Mouse (Mus musculus): ENCODE measurements around the gene Gria4.
"Not testable (repeated sequence)": the region's sequence is repeated elsewhere in the genome, so short reads cannot be mapped to it uniquely, and the experiment has no call there.

Gria4 gene

DNA sequence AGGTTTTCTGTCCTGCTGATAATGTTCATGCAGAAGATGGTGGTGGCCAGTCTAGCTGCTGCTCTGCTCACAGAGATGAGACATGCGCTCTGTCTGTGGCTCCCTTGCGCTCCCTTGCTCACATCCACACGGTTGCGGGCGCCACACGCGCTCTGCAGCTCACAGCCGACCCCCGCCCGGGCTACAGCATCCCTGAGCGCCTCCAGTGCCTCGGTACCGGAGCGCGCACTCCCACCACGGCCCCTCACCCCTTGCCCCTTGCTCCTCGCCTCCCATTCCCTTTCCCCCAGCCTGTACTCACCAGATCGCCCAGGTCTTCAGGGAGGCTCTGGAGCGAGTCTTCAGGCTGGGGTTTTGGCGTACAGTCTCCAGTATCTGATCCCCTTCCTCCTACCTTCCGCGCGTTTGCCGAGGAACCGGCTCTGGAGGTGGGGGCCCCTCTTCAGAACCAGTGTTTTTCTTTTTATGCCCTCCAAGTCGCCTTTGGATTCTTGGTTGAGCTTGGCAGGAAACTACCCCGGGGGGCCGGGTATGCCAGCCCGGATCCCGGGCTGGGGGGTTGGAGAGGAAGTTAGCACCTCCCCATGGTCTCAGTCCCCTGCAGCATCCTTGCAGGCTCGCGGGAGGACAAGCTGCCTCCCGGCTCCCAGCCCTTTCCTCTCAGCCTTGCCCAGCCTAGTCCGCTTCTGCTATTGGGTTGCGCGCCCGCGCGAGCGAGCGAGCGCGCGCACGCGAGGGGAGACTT lies at the start of gene Gria4:
Gene Gria4 (minus strand): TSS at position 691 of the 745 bp plus-strand sequence.
- DNase-seq (ENCODE audit: low spot score): no peak

DNA sequence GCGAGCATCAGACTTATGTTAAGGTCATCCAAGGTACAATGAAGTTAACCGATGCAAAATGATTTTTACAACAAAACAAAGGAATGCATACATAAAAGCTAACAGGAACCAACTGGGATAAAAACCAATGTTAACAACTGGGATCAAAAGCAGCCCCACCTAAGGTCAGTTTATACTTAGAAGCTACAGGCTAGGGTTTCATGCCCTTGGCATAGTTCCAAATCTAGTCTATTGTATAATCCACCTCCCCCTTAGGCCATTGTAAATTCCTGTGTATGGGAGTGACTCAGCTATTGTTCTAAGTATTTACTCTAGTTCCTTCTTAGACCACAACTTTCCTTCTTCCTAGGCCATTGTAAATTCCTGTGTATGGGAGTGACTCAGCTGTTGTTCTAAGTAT lies 14.9 kb upstream of the Gria4 start:
- not testable (repeated sequence) for DNase-seq (ENCODE audit: low spot score)

DNA sequence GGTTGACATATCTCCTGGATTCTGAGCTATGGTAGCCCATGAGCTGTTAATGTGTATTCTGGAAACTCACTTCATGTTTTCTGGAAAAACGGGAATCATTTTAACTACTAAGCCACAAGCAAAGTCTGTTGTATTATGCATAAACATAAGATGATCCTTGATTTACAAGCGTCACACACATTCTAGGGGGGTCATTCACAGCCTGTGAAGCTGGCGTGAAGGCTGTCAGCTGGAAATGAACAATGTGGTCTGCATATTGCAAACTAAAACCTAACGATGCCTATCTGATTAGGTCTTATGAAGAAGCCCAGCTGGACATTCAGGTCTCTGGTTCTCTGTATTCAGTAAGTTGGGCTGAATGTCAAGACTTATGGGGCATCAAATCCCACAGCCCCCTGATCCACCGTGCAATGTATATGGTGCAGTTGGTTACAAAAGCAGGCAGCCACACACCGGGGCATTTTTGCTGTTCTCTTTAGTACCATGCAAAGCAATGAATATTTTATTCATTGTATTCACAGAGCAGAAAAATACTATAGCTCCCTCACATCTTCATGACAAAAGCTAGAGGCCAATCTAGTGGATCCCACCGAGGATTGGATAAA lies 7.2 kb upstream of the Gria4 start:
- no peak for DNase-seq (ENCODE audit: low spot score)

DNA sequence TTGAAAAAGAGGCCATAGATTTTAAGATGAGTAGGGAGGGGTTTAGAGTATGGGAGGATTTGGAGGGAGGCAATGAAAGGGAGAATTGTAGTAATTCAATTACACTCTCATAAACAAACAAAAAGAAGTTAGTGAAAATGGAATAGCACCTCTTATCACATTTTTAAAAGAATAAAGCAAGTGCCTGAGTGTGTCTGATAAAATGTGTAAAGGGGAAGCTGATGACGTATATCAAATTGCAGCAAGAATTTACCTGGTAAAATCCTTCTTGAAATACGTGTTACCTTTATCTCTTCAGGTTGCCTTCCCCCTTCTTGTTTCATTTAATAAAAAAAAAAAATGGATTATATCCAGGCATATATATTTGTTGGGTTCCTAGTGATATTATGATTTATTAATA lies 1.4 kb upstream of the Gria4 start:
- DNase-seq (ENCODE audit: low spot score): no peak

DNA sequence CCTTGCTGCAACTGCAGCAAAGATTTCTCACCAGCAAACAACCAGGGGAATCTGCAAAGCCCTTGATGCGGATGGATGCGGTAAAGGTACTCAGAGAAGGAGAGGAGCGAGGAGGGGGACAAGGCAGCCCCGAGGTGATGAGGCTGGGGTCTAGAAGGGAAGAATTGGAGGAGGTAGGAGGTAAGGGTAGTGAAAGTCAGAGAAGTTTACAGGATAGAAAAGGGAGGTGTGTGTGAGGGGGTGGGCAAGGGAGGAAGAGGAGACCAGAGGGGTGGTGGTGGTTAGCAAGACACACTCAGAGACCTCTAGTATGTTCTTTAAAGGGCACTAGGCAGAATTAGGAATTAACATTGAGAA lies 233 bp upstream of the Gria4 start:
- DNase-seq (ENCODE audit: low spot score): no peak

DNA sequence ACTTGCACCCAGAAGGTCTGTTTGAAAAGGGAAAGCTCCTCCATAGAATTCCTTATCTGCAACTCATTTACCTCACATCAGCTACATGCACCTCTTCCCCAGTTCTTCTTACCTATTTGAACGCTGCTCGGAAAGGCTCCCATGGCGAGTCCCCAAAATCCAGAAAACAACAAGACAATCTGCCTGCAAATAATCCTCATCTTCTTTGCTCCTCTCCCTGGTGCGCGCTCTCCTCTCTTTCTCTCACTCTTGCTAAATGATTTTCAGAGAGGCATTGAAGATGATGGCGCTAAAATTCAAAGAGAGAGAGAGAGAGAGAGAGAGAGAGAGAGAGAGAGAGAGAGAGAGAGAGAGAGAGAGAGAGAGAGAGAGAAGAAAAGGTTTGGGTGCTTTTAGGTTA lies 959 bp downstream of the Gria4 start:
- DNase-seq (ENCODE audit: low spot score): no peak

DNA sequence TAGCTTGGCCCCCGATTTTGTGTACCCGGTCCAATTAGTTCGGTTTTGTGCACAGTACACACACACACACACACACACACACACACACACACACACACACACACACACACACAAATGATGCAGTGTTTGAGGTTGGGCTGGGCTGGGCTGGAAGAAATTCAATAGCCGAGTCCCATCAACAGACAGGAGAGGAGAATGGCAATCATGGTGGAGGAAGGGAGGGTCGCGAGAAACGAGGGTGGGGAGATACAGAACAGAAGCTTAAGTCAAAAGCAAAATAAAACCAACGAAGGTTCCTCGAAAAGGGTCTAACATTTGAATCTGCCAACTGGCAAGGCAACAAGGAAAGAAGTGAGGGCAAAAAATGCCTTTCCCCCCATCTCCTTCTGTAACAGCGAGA lies 1.6 kb downstream of the Gria4 start:
- no peak for DNase-seq (ENCODE audit: low spot score)

DNA sequence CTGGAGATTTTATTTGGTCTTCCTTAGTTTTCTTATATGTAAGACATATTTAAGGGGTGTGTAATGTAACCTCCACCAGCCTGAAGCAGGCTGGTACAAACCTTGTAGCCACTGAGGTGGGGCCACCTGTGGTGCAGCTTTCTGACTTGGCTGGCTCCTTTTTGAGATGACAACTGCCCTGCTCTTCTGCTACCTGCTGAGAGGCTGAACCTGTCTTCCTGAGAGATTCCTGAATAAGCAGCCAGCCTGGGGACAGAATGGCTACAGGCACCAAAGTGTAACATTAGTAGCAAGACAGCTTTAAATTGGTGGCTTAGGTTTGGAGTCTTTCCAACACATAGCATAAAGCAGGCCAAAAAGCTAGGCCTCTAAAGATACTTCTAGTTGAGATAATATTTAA lies 46.6 kb downstream of the Gria4 start:
- DNase-seq (ENCODE audit: low spot score): not testable (repeated sequence)

DNA sequence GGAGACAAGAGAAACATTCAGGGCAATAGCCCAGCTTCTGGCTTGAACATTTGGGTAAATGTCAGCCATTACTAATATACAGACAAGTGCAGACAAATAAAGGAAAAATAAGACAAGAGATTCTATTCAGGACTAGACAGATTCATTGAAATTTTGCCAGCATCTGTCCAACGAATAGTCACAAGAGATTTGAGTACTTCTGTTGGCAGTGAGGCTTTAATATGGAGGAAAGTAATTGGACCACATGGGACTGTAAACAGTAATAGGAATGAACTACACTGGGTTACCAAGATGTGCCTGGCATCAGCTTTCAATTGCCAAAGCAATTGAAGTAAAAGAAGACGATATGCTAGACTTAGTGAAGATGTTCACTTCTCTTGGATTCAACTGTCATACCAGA lies 81.9 kb downstream of the Gria4 start:
- no peak for DNase-seq (ENCODE audit: low spot score)

DNA sequence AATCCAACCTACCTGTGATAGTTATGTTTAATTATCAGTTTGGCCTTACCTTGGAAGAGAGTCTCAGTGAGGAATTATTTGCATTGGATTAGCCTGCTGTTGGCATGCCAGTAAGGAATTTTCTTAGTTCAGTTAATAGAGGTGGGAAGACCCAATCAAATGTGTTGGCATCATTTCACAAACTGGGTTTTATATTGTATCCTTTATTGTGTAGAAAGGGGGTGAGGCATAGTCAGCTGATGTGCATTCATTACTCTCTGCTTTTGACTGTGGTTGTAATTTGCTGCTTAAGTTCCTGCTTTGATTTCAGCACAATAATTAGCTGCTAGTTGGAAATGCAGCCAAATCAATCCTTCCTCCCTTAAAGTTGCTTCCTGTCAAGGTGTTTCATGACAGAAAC lies 83.7 kb downstream of the Gria4 start:
- DNase-seq (ENCODE audit: low spot score): no peak

DNA sequence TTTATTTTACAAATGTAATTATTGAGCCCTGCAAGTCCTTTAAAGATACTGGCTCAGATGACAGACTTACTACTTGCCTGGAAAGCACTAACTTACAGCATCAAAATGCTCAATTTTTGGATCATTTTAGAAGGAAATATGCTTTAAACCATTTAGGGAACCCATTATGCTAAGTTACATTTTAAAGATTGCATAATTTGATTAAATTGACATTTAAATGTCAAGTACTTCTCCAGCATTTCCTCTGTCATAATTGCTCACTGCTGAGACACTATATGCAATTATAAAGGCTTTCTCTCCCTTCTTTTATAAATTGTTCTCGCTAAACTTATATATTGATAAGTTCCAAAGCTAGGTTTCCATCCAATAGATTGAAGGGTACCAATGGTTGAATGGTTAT lies 108.9 kb downstream of the Gria4 start:
- no peak for DNase-seq (ENCODE audit: low spot score)

DNA sequence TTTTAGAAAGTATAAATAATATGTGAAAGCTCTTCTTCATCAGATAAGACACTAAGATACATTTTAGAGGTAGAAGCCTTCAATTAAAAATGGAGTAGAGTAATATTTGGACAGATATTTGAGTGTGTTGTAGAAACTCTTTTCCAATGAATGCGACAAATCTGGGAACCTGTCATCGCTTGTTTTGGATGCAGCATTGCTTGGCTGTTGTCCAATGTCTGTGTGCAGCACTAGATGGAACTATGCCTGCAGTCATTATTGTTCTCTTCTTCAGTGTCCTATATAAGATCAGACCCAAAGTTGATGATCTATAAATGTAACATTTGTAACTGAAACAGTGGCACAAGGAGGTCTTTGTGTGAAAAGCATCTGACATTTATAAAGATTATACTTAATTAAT lies 115.8 kb downstream of the Gria4 start:
- DNase-seq (ENCODE audit: low spot score): no peak

DNA sequence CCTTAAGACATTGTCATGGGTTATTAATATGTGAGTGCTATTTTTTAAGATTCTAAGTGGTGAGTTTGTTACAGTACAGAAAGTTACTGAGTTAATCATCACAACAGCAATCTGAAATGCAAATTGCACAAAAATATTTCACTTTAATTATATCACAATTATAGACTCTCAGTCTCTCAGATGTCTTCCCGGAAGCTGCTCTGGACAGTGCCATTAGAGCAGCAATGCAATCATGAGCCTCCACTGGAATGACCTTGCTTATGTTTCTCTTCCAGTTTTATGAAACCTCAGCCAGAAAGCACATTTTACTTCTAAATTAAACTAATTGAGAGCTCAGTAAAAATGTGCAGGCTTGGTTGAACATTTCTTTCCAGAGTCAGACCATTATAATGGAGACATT lies 116.9 kb downstream of the Gria4 start:
- no peak for DNase-seq (ENCODE audit: low spot score)

DNA sequence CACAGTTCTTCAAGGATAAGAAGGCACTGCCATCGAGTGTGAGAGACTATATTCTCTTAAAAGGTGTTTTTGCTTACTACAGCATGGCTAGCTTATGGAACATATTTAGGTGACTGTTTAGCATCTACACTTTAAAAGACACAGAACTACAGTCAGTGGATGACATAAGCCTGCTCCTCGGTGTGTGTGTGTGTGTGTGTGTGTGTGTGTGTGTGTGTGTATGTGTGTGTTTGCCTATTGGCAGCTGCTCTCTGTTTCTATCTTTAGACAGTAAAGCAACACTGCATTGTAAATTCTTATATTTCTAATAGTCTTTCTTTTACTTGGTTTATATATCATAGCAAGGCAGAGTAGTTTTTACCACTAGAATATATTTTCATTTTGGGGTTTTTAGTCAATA lies 130.3 kb downstream of the Gria4 start:
- DNase-seq (ENCODE audit: low spot score): no peak

DNA sequence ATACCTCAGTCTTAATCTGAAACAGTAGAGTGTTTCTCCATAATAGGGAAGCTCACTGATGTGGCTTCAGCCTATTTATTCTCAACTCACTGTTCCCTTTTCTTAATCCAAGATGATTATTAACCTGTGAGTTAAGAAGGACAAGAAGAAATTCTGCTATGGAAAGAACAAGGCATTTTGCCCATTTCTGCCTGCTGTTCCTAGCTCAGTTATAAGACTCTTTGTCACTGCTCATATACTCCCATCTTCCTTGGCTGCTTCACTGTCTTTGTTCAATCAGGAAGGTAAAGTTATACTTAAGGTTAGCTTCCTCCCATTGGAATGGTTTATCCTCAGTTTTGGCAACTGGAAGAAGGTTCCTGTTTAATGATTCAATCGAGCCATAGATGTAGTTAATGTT lies 133.6 kb downstream of the Gria4 start:
- no peak for DNase-seq (ENCODE audit: low spot score)

DNA sequence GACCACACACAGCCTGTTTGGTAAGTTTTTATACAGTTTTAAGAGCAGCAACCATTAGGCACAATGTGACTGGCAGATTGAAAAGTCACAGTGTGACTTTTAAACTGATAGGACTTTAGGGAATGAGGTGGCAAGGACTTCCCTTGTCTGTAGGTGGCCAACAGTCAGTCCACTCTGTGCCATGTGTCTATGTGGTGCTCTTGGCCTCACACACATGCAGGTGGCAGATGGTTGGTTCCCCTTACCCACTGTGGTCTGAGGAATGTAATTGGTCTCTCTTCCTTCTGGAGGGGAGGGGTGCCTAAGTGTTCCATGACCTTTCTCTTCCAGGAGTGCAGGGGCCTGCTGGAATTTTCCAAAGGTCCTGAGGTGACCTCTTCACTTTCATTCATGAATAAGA lies 137.1 kb downstream of the Gria4 start:
- no peak for DNase-seq (ENCODE audit: low spot score)

DNA sequence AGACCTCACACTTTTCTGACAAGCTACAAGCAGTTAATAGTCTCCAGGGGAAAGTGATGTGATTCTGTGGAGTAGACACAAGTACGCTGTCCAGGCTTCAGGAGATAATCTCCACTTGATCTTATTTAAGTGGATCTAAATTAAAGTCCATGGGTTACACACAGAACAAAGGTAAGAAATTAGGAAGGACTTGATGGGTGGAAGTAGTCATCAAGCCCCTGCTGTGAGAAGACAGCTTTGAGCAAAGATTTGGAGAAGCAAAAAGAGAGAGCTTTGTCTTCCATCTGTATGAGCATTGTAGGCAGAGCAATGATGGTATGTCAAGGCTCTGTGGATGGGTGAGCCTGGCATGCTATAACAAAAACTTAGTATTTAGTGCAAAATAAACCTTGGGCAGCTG lies 141.7 kb downstream of the Gria4 start:
- DNase-seq (ENCODE audit: low spot score): no peak

DNA sequence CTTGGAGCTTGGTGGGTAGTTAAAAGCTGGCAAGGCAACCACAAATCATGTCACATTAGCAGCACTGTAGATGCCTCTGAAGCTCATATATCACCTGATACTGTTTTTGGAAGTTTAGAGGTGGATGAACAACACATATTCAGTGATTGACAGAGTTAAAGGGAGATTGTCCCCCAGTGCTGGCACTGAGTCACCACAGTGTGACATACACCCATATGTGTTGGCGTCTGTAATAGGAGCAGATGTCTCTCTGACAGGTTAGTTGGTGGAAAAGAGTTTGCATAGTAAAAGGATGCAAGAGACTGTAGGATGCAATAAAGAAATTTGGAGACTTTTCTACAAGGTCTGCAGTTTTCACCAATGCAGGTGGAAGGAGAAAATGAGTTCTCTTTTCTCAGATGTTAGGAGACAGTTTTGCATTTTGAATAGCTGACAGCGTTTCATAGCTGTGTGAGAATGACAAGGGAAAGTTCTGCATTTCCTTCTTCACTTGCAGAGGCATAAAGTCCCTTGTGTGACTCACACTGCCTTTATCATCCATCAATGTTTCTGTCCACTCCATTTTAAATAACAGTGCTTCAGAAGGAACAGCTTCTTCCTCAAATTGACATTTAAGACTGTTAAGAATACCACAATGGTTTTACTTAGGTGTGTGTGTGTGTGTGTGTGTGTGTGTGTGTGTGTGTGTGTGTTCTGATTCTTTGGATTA lies 156.7 kb downstream of the Gria4 start:
- DNase-seq (ENCODE audit: low spot score): no peak

DNA sequence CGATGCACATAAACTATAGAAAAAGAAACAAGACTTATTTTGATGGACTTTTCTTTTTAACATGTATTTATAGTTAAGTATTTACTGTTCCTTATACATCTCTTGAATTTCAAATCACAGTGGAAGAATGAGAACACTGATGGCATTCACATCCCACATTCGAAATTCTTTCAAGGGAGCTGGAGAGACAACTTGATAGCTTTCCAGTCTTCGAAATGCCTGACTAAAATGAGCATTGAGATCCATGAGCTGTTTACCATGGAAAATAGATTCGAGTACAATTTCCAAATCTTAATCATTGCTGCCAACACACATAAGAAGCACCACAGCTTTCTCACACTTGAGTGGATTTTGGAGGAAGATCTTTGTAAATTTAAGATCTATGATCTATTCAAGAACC lies 164.1 kb downstream of the Gria4 start:
- no peak for DNase-seq (ENCODE audit: low spot score)

DNA sequence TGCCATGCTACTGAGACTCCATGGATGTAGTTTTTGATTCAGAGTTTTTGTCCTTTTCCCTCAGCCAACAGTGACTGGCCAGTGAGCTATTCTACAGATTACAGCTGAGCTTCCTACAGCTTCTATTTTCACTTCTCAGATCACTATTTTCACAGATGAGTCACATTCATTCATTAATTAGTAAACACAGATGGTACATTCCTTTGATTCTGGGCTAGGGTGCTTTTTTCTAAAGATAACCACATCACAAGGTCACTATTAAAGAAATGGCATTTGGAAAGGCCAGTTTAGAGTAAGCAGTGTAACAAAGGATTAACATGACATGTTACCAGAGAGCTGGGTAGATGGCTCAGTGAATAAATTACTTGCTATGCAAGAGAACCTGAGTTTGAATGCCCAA lies 180.7 kb downstream of the Gria4 start:
- DNase-seq (ENCODE audit: low spot score): no peak

DNA sequence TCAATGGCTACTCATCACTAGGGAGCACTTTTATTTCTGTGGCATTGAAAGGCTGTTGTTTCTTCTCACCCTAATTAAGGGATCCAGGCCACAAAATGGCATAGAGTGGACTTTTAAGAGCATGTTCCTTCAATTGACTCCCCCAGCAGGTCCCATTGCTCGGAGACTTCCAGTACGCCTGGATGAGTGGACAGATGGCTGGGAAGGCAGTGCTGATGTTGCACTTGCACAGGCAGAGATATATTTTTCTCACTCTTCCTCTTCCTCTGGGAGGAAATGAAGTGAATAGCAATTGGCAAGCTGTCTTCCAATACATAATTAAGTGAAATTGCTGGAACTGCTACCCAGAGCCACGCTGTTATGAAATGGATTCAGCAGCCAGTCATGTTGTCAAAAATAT lies 190.7 kb downstream of the Gria4 start:
- DNase-seq (ENCODE audit: low spot score): no peak

DNA sequence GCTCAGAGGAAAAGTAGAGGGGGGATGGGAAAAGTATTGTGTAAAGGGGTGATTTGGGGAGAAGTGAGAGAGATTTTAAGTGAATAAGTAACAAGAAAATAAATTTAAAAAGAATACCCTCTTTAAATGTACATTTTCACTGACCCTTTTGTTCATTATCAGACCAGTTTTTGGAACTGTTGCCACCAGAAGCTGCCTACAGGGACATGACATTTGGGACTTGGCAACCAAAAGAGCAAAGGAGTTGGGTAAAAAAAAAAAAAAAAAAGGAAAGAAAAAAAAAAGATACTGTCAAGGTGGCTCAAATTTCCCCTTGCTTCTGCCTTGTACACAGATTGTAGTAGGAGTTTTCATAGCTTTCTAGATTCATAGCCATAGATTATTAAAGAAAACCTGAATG lies 191.8 kb downstream of the Gria4 start:
- DNase-seq (ENCODE audit: low spot score): no peak

DNA sequence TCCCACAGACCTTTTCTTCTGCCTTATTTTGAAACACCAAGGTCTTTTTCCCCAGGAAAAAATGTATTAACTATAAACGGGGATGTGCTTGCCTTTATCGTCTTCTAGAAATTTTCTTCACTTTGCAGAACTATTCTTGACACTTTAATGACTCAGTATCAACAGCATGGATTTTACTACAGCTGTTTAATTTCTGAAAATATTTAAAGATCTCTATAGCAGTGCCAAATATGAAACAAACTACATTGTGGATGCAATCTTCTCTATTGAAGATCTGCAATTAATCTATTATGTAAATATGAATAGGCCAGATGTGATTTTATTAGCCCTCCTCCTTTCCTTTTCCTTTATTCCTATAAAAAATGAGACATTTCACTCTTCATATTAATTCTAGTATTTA lies 194.2 kb downstream of the Gria4 start:
- DNase-seq (ENCODE audit: low spot score): no peak

DNA sequence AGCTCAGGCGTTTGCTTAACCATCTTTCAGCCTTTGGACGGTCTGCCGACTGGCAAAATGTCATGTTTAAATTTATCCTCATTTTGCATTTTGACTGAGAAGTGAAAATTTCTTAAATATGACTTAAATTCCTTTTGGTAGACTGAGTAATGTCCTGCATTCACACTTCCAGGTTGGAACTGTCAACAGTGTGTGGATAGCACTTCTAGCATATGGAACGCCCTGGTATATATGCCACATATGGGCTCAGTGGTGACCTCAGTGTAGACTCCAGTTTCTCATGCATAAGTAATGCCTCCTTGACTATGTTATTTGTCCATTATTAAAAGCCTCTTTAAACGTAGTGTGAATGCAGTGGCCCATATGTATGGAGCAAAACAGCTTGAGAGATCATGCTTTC lies 222.4 kb downstream of the Gria4 start:
- DNase-seq (ENCODE audit: low spot score): no peak

Data from spleen, adult 12 weeks (tissue).